Comparison of ENCODE assay signal across 9 mouse cellular contexts in the genomic region with DNA sequence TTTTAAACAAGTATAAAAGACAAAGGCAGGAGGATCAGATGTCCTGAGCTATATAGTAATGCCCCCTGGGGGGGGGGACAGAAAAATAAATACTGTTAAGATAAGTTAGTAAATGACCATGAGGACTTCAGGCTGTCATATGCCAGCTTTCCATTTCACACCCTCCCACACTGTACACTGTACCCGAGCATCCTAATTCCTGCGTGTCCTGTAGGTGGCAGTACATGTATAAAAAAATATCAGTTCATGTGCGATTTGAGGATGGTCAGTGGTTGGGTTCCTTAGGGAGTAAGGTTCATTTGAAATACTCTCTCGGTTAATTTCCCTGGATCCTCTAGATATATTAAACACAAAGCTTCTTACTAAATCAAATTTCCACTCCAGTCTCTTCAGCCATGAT. TPM values are rescaled to one million over a fixed set of nuclear protein-coding genes. Genes with fewer than 3 reads are reported as not detected.
DNase-seq lines count a peak whose midpoint lies in the region; ATAC-seq lines count a peak whose summit lies in the region.
"Had no signal": no experiment of that assay in that cellular context is flagged by ENCODE, and none has a peak within 500 bp of the region (broad histone marks: within the 10 kb centered on the region; RNA-seq: fewer than 3 reads in every experiment).

No protein-coding gene starts in this region.

- H3K9me3 ChIP-seq in midbrain, embryonic 11.5 days (ENCODE audit: control insufficient read depth, low read length) = no peaks in the 10 kb centered on the region
- no peaks in the 10 kb centered on the region for H3K9me3 ChIP-seq in midbrain, embryonic 10.5 days (replicated peaks)
- H3K9me3 ChIP-seq in embryonic facial prominence, embryonic 10.5 days = no peaks in the 10 kb centered on the region
- H3K9me3 ChIP-seq in hindbrain, embryonic 16.5 days (ENCODE audit: control insufficient read depth, low read length) = no peaks in the 10 kb centered on the region
- no peaks in the 10 kb centered on the region for H3K9me3 ChIP-seq in midbrain, embryonic 16.5 days (replicated peaks; ENCODE audit: control insufficient read depth, low read length, poor library complexity, severe bottlenecking)
- H3K9me3 ChIP-seq: embryonic facial prominence, embryonic 13.5 days had no signal

- no peak for DNase-seq in midbrain, embryonic 11.5 days (ENCODE audit: low spot score, missing footprints)
- DNase-seq in midbrain, embryonic 10.5 days (ENCODE audit: low spot score) = no peak
- DNase-seq in adrenal gland, postnatal 10 days = peak; percentile 38
- DNase-seq in embryonic facial prominence, embryonic 10.5 days (ENCODE audit: low spot score) = peak; percentile 21
- peak; percentile 26 to 28 for DNase-seq in left cerebral cortex, adult 18-20 months (ENCODE audit: low spot score in 2 of 2)
- no peak for DNase-seq in urinary bladder, postnatal 25 days (ENCODE audit: low spot score)

- no peak overlapping the region for H3K27ac ChIP-seq in midbrain, embryonic 11.5 days (ENCODE audit: low read depth, low read length)
- H3K27ac ChIP-seq in midbrain, embryonic 10.5 days (replicated peaks) = no peak overlapping the region
- H3K27ac ChIP-seq in embryonic facial prominence, embryonic 10.5 days (replicated peaks) = no peak overlapping the region
- H3K27ac ChIP-seq in hindbrain, embryonic 16.5 days (ENCODE audit: low read depth, low read length) = no peak overlapping the region
- H3K27ac ChIP-seq in midbrain, embryonic 16.5 days (ENCODE audit: low read length) = no peak overlapping the region
- H3K27ac ChIP-seq: embryonic facial prominence, embryonic 13.5 days had no signal

- H3K4me1 ChIP-seq in midbrain, embryonic 11.5 days (ENCODE audit: control insufficient read depth, insufficient read depth, low read length) = no peaks in the 10 kb centered on the region
- H3K4me1 ChIP-seq in midbrain, embryonic 10.5 days = no peaks in the 10 kb centered on the region
- H3K4me1 ChIP-seq in embryonic facial prominence, embryonic 10.5 days = peaks cover 6% of the 10 kb centered on the region
- no peaks in the 10 kb centered on the region for H3K4me1 ChIP-seq in hindbrain, embryonic 16.5 days (ENCODE audit: control insufficient read depth, insufficient read depth, low read depth, low read length)
- no peaks in the 10 kb centered on the region for H3K4me1 ChIP-seq in midbrain, embryonic 16.5 days (ENCODE audit: control insufficient read depth, insufficient read depth, low read length)

- 65% methylated on average over 4 of the region's 4 CpGs for WGBS in midbrain, embryonic 11.5 days
- 65% methylated on average over 4 of the region's 4 CpGs for WGBS in midbrain, embryonic 10.5 days
- 63% methylated on average over 4 of the region's 4 CpGs for WGBS in embryonic facial prominence, embryonic 10.5 days
- 50% methylated on average over 4 of the region's 4 CpGs for WGBS in hindbrain, embryonic 16.5 days
- 49% methylated on average over 4 of the region's 4 CpGs for WGBS in midbrain, embryonic 16.5 days

- no peaks in the 10 kb centered on the region for H3K27me3 ChIP-seq in midbrain, embryonic 11.5 days (ENCODE audit: control insufficient read depth, insufficient read depth, low read length)
- no peaks in the 10 kb centered on the region for H3K27me3 ChIP-seq in midbrain, embryonic 10.5 days (ENCODE audit: low read depth, poor library complexity, severe bottlenecking)
- no peaks in the 10 kb centered on the region for H3K27me3 ChIP-seq in embryonic facial prominence, embryonic 10.5 days (replicated peaks; ENCODE audit: low read depth, poor library complexity, severe bottlenecking)
- no peaks in the 10 kb centered on the region for H3K27me3 ChIP-seq in hindbrain, embryonic 16.5 days (replicated peaks; ENCODE audit: control insufficient read depth, insufficient read depth, low read length)
- H3K27me3 ChIP-seq in midbrain, embryonic 16.5 days (ENCODE audit: control insufficient read depth, insufficient read depth, low read depth, low read length) = no peaks in the 10 kb centered on the region
- H3K27me3 ChIP-seq: embryonic facial prominence, embryonic 13.5 days had no signal

- peak; percentile 65 for ATAC-seq in midbrain, embryonic 11.5 days (ENCODE audit: low FRiP score)
- peak; percentile 68 for ATAC-seq in hindbrain, embryonic 16.5 days
- peak; percentile 67; the same call in 1 of the 2 replicates for ATAC-seq in midbrain, embryonic 16.5 days

- H3K4me2 ChIP-seq in midbrain, embryonic 11.5 days = no peak overlapping the region
- no peak overlapping the region for H3K4me2 ChIP-seq in hindbrain, embryonic 16.5 days (ENCODE audit: low read length)
- no peak overlapping the region for H3K4me2 ChIP-seq in midbrain, embryonic 16.5 days (ENCODE audit: low read length)
- H3K4me2 ChIP-seq: embryonic facial prominence, embryonic 13.5 days had no signal

- H3K36me3 ChIP-seq in midbrain, embryonic 11.5 days (ENCODE audit: control insufficient read depth, insufficient read depth, low read length) = no peaks in the 10 kb centered on the region
- no peaks in the 10 kb centered on the region for H3K36me3 ChIP-seq in midbrain, embryonic 10.5 days
- H3K36me3 ChIP-seq in embryonic facial prominence, embryonic 10.5 days (replicated peaks) = no peaks in the 10 kb centered on the region
- no peaks in the 10 kb centered on the region for H3K36me3 ChIP-seq in hindbrain, embryonic 16.5 days (ENCODE audit: control insufficient read depth, insufficient read depth, low read length)
- no peaks in the 10 kb centered on the region for H3K36me3 ChIP-seq in midbrain, embryonic 16.5 days (ENCODE audit: control insufficient read depth, insufficient read depth, low read length)
- H3K36me3 ChIP-seq: embryonic facial prominence, embryonic 13.5 days had no signal

- no peak overlapping the region for H3K4me3 ChIP-seq in midbrain, embryonic 11.5 days (ENCODE audit: low read depth, low read length)
- H3K4me3 ChIP-seq in midbrain, embryonic 10.5 days = no peak overlapping the region
- H3K4me3 ChIP-seq in embryonic facial prominence, embryonic 10.5 days = no peak overlapping the region
- no peak overlapping the region for H3K4me3 ChIP-seq in hindbrain, embryonic 16.5 days (ENCODE audit: low read length)
- H3K4me3 ChIP-seq in midbrain, embryonic 16.5 days (ENCODE audit: low read depth, low read length) = no peak overlapping the region
- H3K4me3 ChIP-seq: embryonic facial prominence, embryonic 13.5 days had no signal

- H3K9ac ChIP-seq in midbrain, embryonic 11.5 days (ENCODE audit: low read length) = no peak overlapping the region
- no peak overlapping the region for H3K9ac ChIP-seq in hindbrain, embryonic 16.5 days (ENCODE audit: low read depth, low read length)
- no peak overlapping the region for H3K9ac ChIP-seq in midbrain, embryonic 16.5 days (ENCODE audit: low read depth, low read length)
- H3K9ac ChIP-seq: embryonic facial prominence, embryonic 13.5 days had no signal

RNA-seq across cellular contexts. Expression of a gene that starts 29.1 kb away (rescaled TPM):
- 506 and 513 TPM in 2 replicates for polyA plus RNA-seq in midbrain, embryonic 11.5 days (2014; fragmentation: Nextera tagmentation; extraction: Ambion mirVana)
- polyA plus RNA-seq in midbrain, embryonic 10.5 days (2016; fragmentation: Nextera tagmentation; extraction: Ambion mirVana) = 496 and 514 TPM in 2 replicates
- total RNA-seq in adrenal gland, postnatal 10 days (2021) = 100 to 1,000 TPM; 236 to 251 TPM
- 510 and 513 TPM in 2 replicates for polyA plus RNA-seq in embryonic facial prominence, embryonic 10.5 days (2016; fragmentation: Nextera tagmentation; extraction: Ambion mirVana)
- polyA plus RNA-seq in hindbrain, embryonic 16.5 days (2015; fragmentation: Nextera tagmentation; extraction: Ambion mirVana) = 383 and 402 TPM in 2 replicates
- total RNA-seq in left cerebral cortex, adult 18-20 months (2021) = 100 to 1,000 TPM; 144 to 145 TPM
- polyA plus RNA-seq in midbrain, embryonic 16.5 days (2015; fragmentation: Nextera tagmentation; extraction: Ambion mirVana) = 401 and 405 TPM in 2 replicates

RNA-seq across cellular contexts. Expression of a gene that starts 52.1 kb away (rescaled TPM):
- 33.4 and 37.4 TPM in 2 replicates for polyA plus RNA-seq in midbrain, embryonic 11.5 days (2014; fragmentation: Nextera tagmentation; extraction: Ambion mirVana)
- polyA plus RNA-seq in midbrain, embryonic 10.5 days (2016; fragmentation: Nextera tagmentation; extraction: Ambion mirVana) = 24.2 and 26.6 TPM in 2 replicates
- total RNA-seq in adrenal gland, postnatal 10 days (2021) = 10 to 100 TPM; 11.7 to 11.8 TPM
- polyA plus RNA-seq in embryonic facial prominence, embryonic 10.5 days (2016; fragmentation: Nextera tagmentation; extraction: Ambion mirVana) = 22.2 and 23.0 TPM in 2 replicates
- 18.0 and 23.2 TPM in 2 replicates for polyA plus RNA-seq in hindbrain, embryonic 16.5 days (2015; fragmentation: Nextera tagmentation; extraction: Ambion mirVana)
- total RNA-seq in left cerebral cortex, adult 18-20 months (2021) = 10 to 100 TPM; 11.4 to 13.9 TPM
- 21.6 and 26.8 TPM in 2 replicates for polyA plus RNA-seq in midbrain, embryonic 16.5 days (2015; fragmentation: Nextera tagmentation; extraction: Ambion mirVana)

RNA-seq across cellular contexts. Expression of a gene that starts 55.5 kb away (rescaled TPM):
- polyA plus RNA-seq in midbrain, embryonic 11.5 days (2014; fragmentation: Nextera tagmentation; extraction: Ambion mirVana) = 17.1 and 17.9 TPM in 2 replicates
- 14.3 and 15.1 TPM in 2 replicates for polyA plus RNA-seq in midbrain, embryonic 10.5 days (2016; fragmentation: Nextera tagmentation; extraction: Ambion mirVana)
- 10 to 100 TPM; 15.5 to 16.8 TPM for total RNA-seq in adrenal gland, postnatal 10 days (2021)
- polyA plus RNA-seq in embryonic facial prominence, embryonic 10.5 days (2016; fragmentation: Nextera tagmentation; extraction: Ambion mirVana) = 18.9 and 19.6 TPM in 2 replicates
- 9.4 and 12.0 TPM in 2 replicates for polyA plus RNA-seq in hindbrain, embryonic 16.5 days (2015; fragmentation: Nextera tagmentation; extraction: Ambion mirVana)
- 1 to 10 TPM; 7.2 to 7.4 TPM for total RNA-seq in left cerebral cortex, adult 18-20 months (2021)
- polyA plus RNA-seq in midbrain, embryonic 16.5 days (2015; fragmentation: Nextera tagmentation; extraction: Ambion mirVana) = 8.6 and 9.7 TPM in 2 replicates

Comparison
In these comparisons a context has a peak if more than half of its experiments do, and no peak if none do; other contexts are left out.
1. DNase-seq: peak in adrenal gland, postnatal 10 days (single experiment), embryonic facial prominence, embryonic 10.5 days (single experiment) and left cerebral cortex, adult 18-20 months (2 of 2); none in midbrain, embryonic 11.5 days (single experiment), midbrain, embryonic 10.5 days (single experiment) and urinary bladder, postnatal 25 days (single experiment).
2. Peak in every context shown above with its lines, with median percentiles within 50 percentile points of each other: ATAC-seq.